Mouse (Mus musculus) limb, embryonic 11.5 days (tissue): ENCODE measurements around the gene Olfr1396. TPM values are rescaled to one million over a fixed set of nuclear protein-coding genes. Genes with fewer than 3 reads are reported as not detected.
A peak's percentile ranks its signal among the peaks of the same experiment; 100 is the strongest.

Experiments
- ATAC-seq: fragments of 200-750 bp; cut with Nextera tagmentation; 2 replicates; pipeline ENCODE4 v1.8.0; 2017; ENCODE audit warnings: low read depth; ENCODE audit not compliant: insufficient number of reproducible peaks, low FRiP score, low TSS enrichment
- DNase-seq: peaks from one replicate; pipeline ENCODE4 v3.0.0-alpha.2; 2015; ENCODE audit warnings: low spot score
- H3K27ac ChIP-seq: fragments of 300-500 bp; sonication (generic); replicated peaks from 2 replicates; pipeline ENCODE4 v1.5.1; 2014; ENCODE audit warnings: low read depth, mild to moderate bottlenecking, low read length
- H3K27me3 ChIP-seq: fragments of 300-500 bp; sonication (generic); 2 replicates; pipeline ENCODE4 v1.6.1; 2014; ENCODE audit warnings: mild to moderate bottlenecking, low read length, mixed read lengths; ENCODE audit not compliant: control insufficient read depth, insufficient read depth
- H3K36me3 ChIP-seq: fragments of 300-500 bp; sonication (generic); 2 replicates; pipeline ENCODE4 v1.6.1; 2014; ENCODE audit warnings: mild to moderate bottlenecking, low read length, moderate library complexity, mixed read lengths; ENCODE audit not compliant: control insufficient read depth, insufficient read depth
- H3K4me1 ChIP-seq: fragments of 300-500 bp; sonication (generic); 2 replicates; pipeline ENCODE4 v1.6.1; 2014; ENCODE audit warnings: low read length, mixed read lengths; ENCODE audit not compliant: control insufficient read depth, insufficient read depth
- H3K4me2 ChIP-seq: fragments of 300-500 bp; sonication (generic); 2 replicates; pipeline ENCODE4 v1.6.1; 2014; ENCODE audit warnings: low read depth, mild to moderate bottlenecking, moderate library complexity; ENCODE audit not compliant: severe bottlenecking
- H3K4me3 ChIP-seq: fragments of 300-500 bp; sonication (generic); 2 replicates; pipeline ENCODE4 v1.5.1; 2014; ENCODE audit warnings: low read depth, low read length
- H3K9ac ChIP-seq: fragments of 300-500 bp; sonication (generic); 2 replicates; pipeline ENCODE4 v1.6.1; 2014; ENCODE audit warnings: mild to moderate bottlenecking, low read length
- H3K9me3 ChIP-seq: fragments of 300-500 bp; sonication (generic); 2 replicates; pipeline ENCODE4 v1.6.1; 2016; ENCODE audit warnings: low read length; ENCODE audit not compliant: control insufficient read depth
- WGBS: fragments of 180-500 bp; shearing (Covaris S2); extraction: QIAGEN DNeasy Blood & Tissue Kit; methylation state at CpG from one replicate; pipeline ENCODE4 v1.1.7; 2014; 5-methylcytosine and 5-hydroxymethylcytosine counted together
- polyA plus RNA-seq: library from polyadenylated mRNA; unstranded; fragments of >200 nt; fragmentation: Nextera tagmentation; extraction: Ambion mirVana; gene quantifications from 2 replicates; pipeline ENCODE4 v1.2.1, GENCODE M21; 2014

Olfr1396 gene
- polyA plus RNA-seq, 1 experiment from 2014 or later, result not detected

DNA sequence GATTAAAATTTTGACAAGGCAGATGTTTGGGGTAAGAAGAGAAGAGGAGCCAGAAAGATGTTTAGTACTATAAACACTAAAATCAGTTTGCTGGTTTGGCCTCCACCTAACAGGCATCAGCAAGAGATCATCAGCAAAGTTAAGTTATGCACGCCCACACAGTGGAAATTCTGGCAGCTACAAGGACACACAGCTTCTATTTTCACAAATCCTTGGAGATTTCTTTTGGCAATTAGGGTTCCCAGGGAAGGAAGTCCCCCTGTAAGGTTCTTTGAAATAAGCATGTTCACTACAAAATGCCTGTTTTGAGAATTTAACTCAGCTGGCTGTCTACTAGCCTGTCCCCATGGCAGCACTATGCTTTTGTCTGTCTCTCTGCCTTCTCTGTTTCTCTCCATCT lies 3.7 kb downstream of the Olfr1396 start:
- DNase-seq, result no peak
- 75% methylated on average over 1 of the region's 1 CpGs for WGBS

DNA sequence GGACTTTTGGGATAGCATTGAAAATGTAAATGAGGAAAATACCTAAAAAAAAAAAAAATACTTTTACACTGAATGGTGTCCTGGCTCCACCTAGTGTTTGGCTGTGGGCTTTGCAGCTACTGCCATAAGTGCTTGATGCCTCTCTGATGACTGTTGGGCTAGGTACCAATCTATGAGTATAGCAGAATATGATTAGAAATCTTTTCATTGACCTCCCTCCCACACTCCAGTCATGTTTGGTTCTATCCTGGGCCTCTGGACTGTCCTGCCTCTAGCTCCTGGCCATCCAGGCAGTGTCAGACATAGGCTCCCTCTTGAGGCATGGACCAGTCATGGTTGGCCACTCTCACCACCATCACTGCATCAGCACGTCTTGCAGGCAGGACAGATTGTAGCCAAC lies 5.8 kb downstream of the Olfr1396 start:
- Histone ChIP-seq H3K9ac (no peak overlapping the region), H3K4me3 (no peak overlapping the region), H3K9me3 (no peaks in the 10 kb centered on the region), H3K27me3 (no peaks in the 10 kb centered on the region), H3K4me1 (no peaks in the 10 kb centered on the region), H3K36me3 (no peaks in the 10 kb centered on the region), H3K4me2 (no peak overlapping the region), H3K27ac (no peak overlapping the region)
- WGBS, result 19% methylated on average over 1 of the region's 1 CpGs
- ATAC-seq, result no peak
- DNase-seq, result peak; percentile 47

More for the DNA sequence above, 3.7 kb downstream of the Olfr1396 start:
- Histone ChIP-seq H3K4me3 (no peak overlapping the region), H3K36me3 (no peaks in the 10 kb centered on the region), H3K27ac (no peak overlapping the region), H3K4me1 (no peaks in the 10 kb centered on the region), H3K27me3 (no peaks in the 10 kb centered on the region), H3K4me2 (no peak overlapping the region), H3K9me3 (no peaks in the 10 kb centered on the region), H3K9ac (no peak overlapping the region)
- no peak for ATAC-seq

GRCm38 (mm10) chr11:49107650-49108537 lies 6.8 kb downstream of the Olfr1396 start:
- H3K4me1 ChIP-seq, result no peaks in the 10 kb centered on the region
- no peak overlapping the region for H3K27ac ChIP-seq
- H3K27me3 ChIP-seq, result no peaks in the 10 kb centered on the region
- ATAC-seq (no peak), DNase-seq (no peak)
- H3K9me3 ChIP-seq, result no peaks in the 10 kb centered on the region
- H3K4me2 ChIP-seq, result no peak overlapping the region
- H3K4me3 ChIP-seq, result no peak overlapping the region
- H3K9ac ChIP-seq, result no peak overlapping the region
- no peaks in the 10 kb centered on the region for H3K36me3 ChIP-seq
- WGBS, result 56% methylated on average over 10 of the region's 10 CpGs

- Histone ChIP-seq H3K36me3 (no peaks in the 10 kb centered on the region), H3K4me1 (no peaks in the 10 kb centered on the region), H3K4me3 (no peak overlapping the region), H3K9me3 (no peaks in the 10 kb centered on the region), H3K4me2 (no peak overlapping the region), H3K27me3 (no peaks in the 10 kb centered on the region), H3K27ac (no peak overlapping the region), H3K9ac (no peak overlapping the region)
- ATAC-seq (no peak), DNase-seq (no peak)
- WGBS, result 76% methylated on average over 1 of the region's 1 CpGs
These were observed 8.9 kb downstream of the Olfr1396 start for GRCm38 (mm10) chr11:49105752-49106151.

DNA sequence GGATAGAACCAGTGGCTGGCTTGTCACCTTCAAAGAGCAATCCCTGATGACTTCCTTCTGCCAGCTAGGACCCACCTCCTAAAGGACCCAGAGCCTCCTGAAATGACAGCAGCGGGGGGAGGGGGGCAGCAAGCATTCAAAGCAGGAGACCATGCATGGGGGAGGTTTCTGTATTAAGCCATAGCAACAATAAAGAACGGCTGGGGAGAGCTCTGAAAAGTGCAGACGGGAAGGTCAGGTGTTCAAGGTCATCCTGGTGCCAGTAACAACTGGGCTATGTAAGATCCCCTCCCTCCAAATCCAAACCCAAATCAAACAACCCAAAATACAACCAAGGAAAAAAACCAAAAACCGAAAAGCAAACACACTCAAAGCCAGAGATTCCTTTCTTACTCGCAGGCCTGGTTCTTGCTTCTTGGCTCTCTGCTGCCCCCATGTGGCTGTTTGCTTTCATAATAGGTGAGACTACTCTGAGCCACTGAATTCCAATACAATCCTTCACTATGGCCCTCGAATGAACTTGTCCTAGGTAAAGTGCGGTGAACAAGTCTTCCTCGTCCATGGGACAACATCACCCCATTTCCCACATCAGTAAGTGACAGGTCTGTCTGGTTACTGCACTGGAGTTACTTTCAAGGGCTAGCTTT lies 11.5 kb downstream of the Olfr1396 start:
- ATAC-seq, result peak; percentile 26; the same call in 1 of the 2 replicates
- H3K27ac ChIP-seq, result no peak overlapping the region
- WGBS, result 16% methylated on average over 8 of the region's 8 CpGs
- no peaks in the 10 kb centered on the region for H3K4me1 ChIP-seq
- H3K9ac ChIP-seq, result no peak overlapping the region
- no peaks in the 10 kb centered on the region for H3K36me3 ChIP-seq
- peak; percentile 94 for DNase-seq
- no peak overlapping the region for H3K4me3 ChIP-seq
- no peaks in the 10 kb centered on the region for H3K27me3 ChIP-seq
- H3K9me3 ChIP-seq, result no peaks in the 10 kb centered on the region
- no peak overlapping the region for H3K4me2 ChIP-seq

GRCm38 (mm10) chr11:49101500-49101899 lies 13.2 kb downstream of the Olfr1396 start:
- H3K4me1 ChIP-seq, result no peaks in the 10 kb centered on the region
- no peak overlapping the region for H3K4me3 ChIP-seq
- no peaks in the 10 kb centered on the region for H3K27me3 ChIP-seq
- no peak overlapping the region for H3K4me2 ChIP-seq
- peak; percentile 17 for DNase-seq
- H3K36me3 ChIP-seq, result no peaks in the 10 kb centered on the region
- H3K9me3 ChIP-seq, result no peaks in the 10 kb centered on the region
- 58% methylated on average over 5 of the region's 5 CpGs for WGBS
- H3K27ac ChIP-seq, result no peak overlapping the region
- ATAC-seq, result no peak
- no peak overlapping the region for H3K9ac ChIP-seq

- Histone ChIP-seq H3K36me3 (no peaks in the 10 kb centered on the region), H3K4me3 (no peak overlapping the region), H3K9me3 (no peaks in the 10 kb centered on the region), H3K4me2 (no peak overlapping the region), H3K4me1 (no peaks in the 10 kb centered on the region), H3K27ac (no peak overlapping the region), H3K27me3 (no peaks in the 10 kb centered on the region), H3K9ac (no peak overlapping the region)
- ATAC-seq, result no peak
- peak; percentile 15 for DNase-seq
- WGBS, result 85% methylated on average over 3 of the region's 3 CpGs
These were observed 14.3 kb downstream of the Olfr1396 start for GRCm38 (mm10) chr11:49100409-49100808.

DNA sequence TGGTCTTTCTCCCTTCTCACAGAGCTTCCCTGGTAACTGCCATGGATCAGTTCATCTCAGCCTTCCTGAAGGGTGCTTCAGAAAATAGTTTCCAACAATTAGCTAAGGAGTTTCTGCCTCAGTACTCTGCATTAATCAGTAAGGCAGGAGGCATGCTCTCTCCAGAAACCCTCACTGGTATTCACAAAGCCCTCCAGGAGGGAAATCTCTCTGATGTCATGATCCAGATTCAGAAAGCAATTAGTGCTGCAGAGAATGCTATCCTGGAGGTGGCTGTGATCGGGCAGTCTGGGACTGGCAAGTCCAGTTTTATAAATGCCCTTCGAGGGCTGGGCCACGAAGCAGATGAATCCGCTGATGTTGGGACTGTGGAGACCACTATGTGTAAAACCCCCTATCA lies 19.3 kb downstream of the Olfr1396 start:
- Histone ChIP-seq H3K9ac (no peak overlapping the region), H3K27ac (no peak overlapping the region), H3K4me1 (no peaks in the 10 kb centered on the region), H3K4me3 (no peak overlapping the region), H3K27me3 (no peaks in the 10 kb centered on the region), H3K4me2 (no peak overlapping the region), H3K9me3 (no peaks in the 10 kb centered on the region), H3K36me3 (no peaks in the 10 kb centered on the region)
- no peak for DNase-seq
- 91% methylated on average over 4 of the region's 4 CpGs for WGBS
- ATAC-seq, result no peak
